Mouse (Mus musculus) forebrain, embryonic 14.5 days (tissue): ENCODE data around the gene Plcd1. TPM values are rescaled to one million over a fixed set of nuclear protein-coding genes. Genes with fewer than 3 reads are reported as not detected.
A peak's percentile ranks its signal among the peaks of the same experiment; 100 is the strongest.

Experiments used
- ATAC-seq: fragments of 200-750 bp; cut with Nextera tagmentation; 2 replicates; pipeline ENCODE4 v1.8.0; 2017; ENCODE audit warnings: mild to moderate bottlenecking, moderate library complexity
- DNase-seq: peaks from one replicate; pipeline ENCODE4 v3.0.0-alpha.2; 2015; ENCODE audit warnings: low spot score
- H3K27ac ChIP-seq: fragments of 300-500 bp; sonication (generic); 2 replicates; pipeline ENCODE4 v1.5.1; 2014; ENCODE audit warnings: low read depth, mild to moderate bottlenecking, control low read depth, low read length, moderate library complexity
- H3K27me3 ChIP-seq: fragments of 300-500 bp; sonication (generic); replicated peaks from 2 replicates; pipeline ENCODE4 v1.6.1; 2014; ENCODE audit warnings: low read length, control low read depth, mixed read lengths; ENCODE audit not compliant: control insufficient read depth, insufficient read depth
- H3K36me3 ChIP-seq: fragments of 300-500 bp; sonication (generic); 2 replicates; pipeline ENCODE4 v1.6.1; 2014; ENCODE audit warnings: low read length, control low read depth; ENCODE audit not compliant: control insufficient read depth, insufficient read depth
- H3K4me1 ChIP-seq: fragments of 300-500 bp; sonication (generic); 2 replicates; pipeline ENCODE4 v1.6.1; 2014; ENCODE audit warnings: antibody characterized with exemption, low read length, control low read depth; ENCODE audit not compliant: control insufficient read depth, insufficient read depth
- H3K4me2 ChIP-seq: fragments of 300-500 bp; sonication (generic); 2 replicates; pipeline ENCODE4 v1.6.1; 2014; ENCODE audit warnings: mild to moderate bottlenecking, control low read depth, low read length
- H3K4me3 ChIP-seq: fragments of 300-500 bp; sonication (generic); 2 replicates; pipeline ENCODE4 v1.5.1; 2014; ENCODE audit warnings: low read depth, low read length, control low read depth
- H3K9ac ChIP-seq: fragments of 300-500 bp; sonication (generic); 2 replicates; pipeline ENCODE4 v1.6.1; 2014; ENCODE audit warnings: mild to moderate bottlenecking, low read length, control low read depth, moderate library complexity
- H3K9me3 ChIP-seq: fragments of 300-500 bp; sonication (generic); replicated peaks from 2 replicates; pipeline ENCODE4 v1.6.1; 2016; ENCODE audit warnings: low read length, control low read depth, mixed read lengths; ENCODE audit not compliant: control insufficient read depth
- WGBS: fragments of 180-500 bp; shearing (Covaris S2); extraction: QIAGEN DNeasy Blood & Tissue Kit; methylation state at CpG from one replicate; pipeline ENCODE4 v1.1.7; 2014; 5-methylcytosine and 5-hydroxymethylcytosine counted together
- microRNA-seq: library from miRNA; unstranded; fragments of <30 nt; microRNA quantifications from one replicate; pipeline ENCODE4, GENCODE M21; 2016
- polyA plus RNA-seq: library from polyadenylated mRNA; unstranded; fragments of >200 nt; fragmentation: Nextera tagmentation; extraction: Ambion mirVana; gene quantifications from 2 replicates; pipeline ENCODE4 v1.2.1, GENCODE M21; 2014

The Plcd1 gene
- polyA plus RNA-seq, 1 experiment from 2014 or later = 10.5 TPM

DNA sequence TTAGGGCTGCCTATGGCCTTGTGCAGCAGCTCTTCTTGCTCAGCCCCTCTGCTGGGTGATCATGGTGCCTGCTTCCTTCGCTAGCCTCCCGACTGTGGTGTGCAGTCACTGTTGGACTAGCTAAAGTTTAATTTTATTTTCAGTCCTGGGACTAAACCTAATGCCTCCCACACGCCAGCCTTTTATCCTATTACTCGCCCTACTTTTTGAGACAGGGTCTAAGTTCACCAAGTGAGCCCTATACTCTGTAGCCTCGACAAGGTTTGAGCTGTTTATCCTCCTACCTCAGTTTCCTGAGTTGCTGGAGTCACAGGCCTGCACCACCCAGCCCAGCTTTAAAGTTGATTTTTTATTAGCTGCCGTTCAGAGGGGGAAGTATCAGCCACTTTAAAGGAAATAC lies 68.0 kb downstream of the Plcd1 start:
- Histone ChIP-seq H3K4me3 (no peak overlapping the region), H3K4me2 (no peak overlapping the region), H3K9ac (no peak overlapping the region), H3K27ac (no peak overlapping the region), H3K36me3 (no peaks in the 10 kb centered on the region), H3K4me1 (no peaks in the 10 kb centered on the region), H3K27me3 (no peaks in the 10 kb centered on the region), H3K9me3 (no peaks in the 10 kb centered on the region)
- 87% methylated on average over 6 of the region's 6 CpGs for WGBS
- ATAC-seq = no peak
- DNase-seq = no peak

DNA sequence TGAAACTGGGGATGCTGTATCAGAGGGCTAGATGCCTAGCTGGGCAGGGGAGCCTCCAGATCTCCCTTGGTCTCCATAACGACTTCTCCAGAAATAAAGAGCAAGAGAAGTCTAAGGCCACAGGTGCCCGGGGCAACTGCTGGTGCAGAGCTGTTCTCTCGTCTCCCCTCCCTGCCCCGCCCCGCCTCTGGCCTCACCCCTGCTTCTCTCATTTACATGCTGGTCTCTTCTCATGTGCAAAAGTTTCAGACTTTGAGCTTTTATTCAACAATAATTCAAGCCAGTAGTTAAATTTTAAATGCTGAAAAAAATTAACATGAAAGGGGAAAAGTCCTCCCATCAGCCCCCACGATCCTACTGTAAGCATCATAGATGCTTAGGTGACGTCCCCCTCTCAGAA lies 71.6 kb downstream of the Plcd1 start:
- 76% methylated on average over 7 of the region's 7 CpGs for WGBS

More for the DNA sequence above, 71.6 kb downstream of the Plcd1 start:
- Histone ChIP-seq H3K4me3 (no peak overlapping the region), H3K4me1 (no peaks in the 10 kb centered on the region), H3K27me3 (no peaks in the 10 kb centered on the region), H3K36me3 (peaks cover 6% of the 10 kb centered on the region; the same call in 1 of the 2 replicates), H3K9me3 (no peaks in the 10 kb centered on the region), H3K4me2 (no peak overlapping the region), H3K27ac (no peak overlapping the region), H3K9ac (no peak overlapping the region)
- DNase-seq (no peak), ATAC-seq (no peak)

Small RNAs within 50 kb of the gene (microRNA-seq; reads per million reads assigned to microRNA genes)
- gene Mir26a-1 = 7.9 reads per million, percentile 30 among the genes with 10 or more reads in this experiment

Other genes starting within 250 kb of the Plcd1 start
- 5.7 and 6.4 TPM in 2 replicates for gene Ctdspl, start 167.0 kb downstream of the Plcd1 start, polyA plus RNA-seq
- 3.8 and 4.0 TPM in 2 replicates for gene Vill, start 40.7 kb downstream of the Plcd1 start, polyA plus RNA-seq
- gene Dlec1, start 9.0 kb upstream of the Plcd1 start, polyA plus RNA-seq = 0.33 and 0.70 TPM in 2 replicates
- 1.3 TPM in 2 replicates for gene Acaa1b, start 63.6 kb upstream of the Plcd1 start, polyA plus RNA-seq
- gene Gm47289, start 65.7 kb upstream of the Plcd1 start, polyA plus RNA-seq = not detected in 2 replicates
- gene Slc22a13, start 115.6 kb upstream of the Plcd1 start, polyA plus RNA-seq = not detected in 2 replicates
- 13.5 and 14.9 TPM in 2 replicates for gene Oxsr1, start 228.9 kb upstream of the Plcd1 start, polyA plus RNA-seq
- gene Acaa1a, start 246.2 kb upstream of the Plcd1 start, polyA plus RNA-seq = 92.0 and 95.0 TPM in 2 replicates
- 5.7 and 5.8 TPM in 2 replicates for gene Myd88, start 247.9 kb upstream of the Plcd1 start, polyA plus RNA-seq